10 mouse cellular contexts compared by ENCODE assay signal in genomic region chr16:22545799-22546198, GRCm38 (mm10).
DNase-seq lines count a peak whose midpoint lies in the region; ATAC-seq and TF ChIP-seq lines count a peak whose summit lies in the region.
"Had no signal": no experiment of that assay in that cellular context is flagged by ENCODE, and none has a peak within 500 bp of the region (broad histone marks: within the 10 kb centered on the region; RNA-seq: fewer than 3 reads in every experiment).

No protein-coding gene starts in this region.

- H3K27me3 ChIP-seq in limb, embryonic 12.5 days, result no peaks in the 10 kb centered on the region
- H3K27me3 ChIP-seq in limb, embryonic 10.5 days (ENCODE audit: low read depth, poor library complexity, severe bottlenecking), result no peaks in the 10 kb centered on the region
- no peaks in the 10 kb centered on the region for H3K27me3 ChIP-seq in midbrain, embryonic 14.5 days (ENCODE audit: control insufficient read depth, insufficient read depth, low read length)

- no peak overlapping the region for H3K4me2 ChIP-seq in limb, embryonic 12.5 days
- no peak overlapping the region for H3K4me2 ChIP-seq in midbrain, embryonic 14.5 days (ENCODE audit: low read length)

- no peaks in the 10 kb centered on the region for H3K36me3 ChIP-seq in limb, embryonic 12.5 days
- no peaks in the 10 kb centered on the region for H3K36me3 ChIP-seq in limb, embryonic 10.5 days
- H3K36me3 ChIP-seq in midbrain, embryonic 14.5 days (ENCODE audit: control insufficient read depth, insufficient read depth, low read length), result no peaks in the 10 kb centered on the region

- no peak for TF ChIP-seq CTCF in bone marrow, adult 2 months (IDR thresholded peaks at IDR 0.05; ENCODE audit: control insufficient read depth, insufficient read depth, low read length)

- H3K4me1 ChIP-seq in limb, embryonic 12.5 days (replicated peaks), result peaks cover 16% of the 10 kb centered on the region
- H3K4me1 ChIP-seq in limb, embryonic 10.5 days, result peaks cover 20% of the 10 kb centered on the region
- peaks cover 4% of the 10 kb centered on the region for H3K4me1 ChIP-seq in bone marrow, adult 2 months (ENCODE audit: control insufficient read depth, insufficient read depth, low read length)
- peaks cover 16% of the 10 kb centered on the region for H3K4me1 ChIP-seq in midbrain, embryonic 14.5 days (ENCODE audit: control insufficient read depth, insufficient read depth, low read length)

- H3K9me3 ChIP-seq in limb, embryonic 12.5 days, result no peaks in the 10 kb centered on the region
- H3K9me3 ChIP-seq in limb, embryonic 10.5 days (replicated peaks), result no peaks in the 10 kb centered on the region
- no peaks in the 10 kb centered on the region for H3K9me3 ChIP-seq in midbrain, embryonic 14.5 days (ENCODE audit: control insufficient read depth, low read length)

- H3K9ac ChIP-seq in limb, embryonic 12.5 days (replicated peaks), result no peak overlapping the region
- no peak overlapping the region; the same call in 1 of the 2 replicates for H3K9ac ChIP-seq in midbrain, embryonic 14.5 days (replicated peaks; ENCODE audit: low read length)

- no peak for TF ChIP-seq POLR2A in bone marrow, adult 2 months (IDR thresholded peaks at IDR 0.05; ENCODE audit: borderline replicate concordance, control insufficient read depth, low read depth, low read length)

- no peak for ATAC-seq in limb, embryonic 12.5 days (ENCODE audit: insufficient number of reproducible peaks, insufficient read depth, low FRiP score, low TSS enrichment, low read depth)
- no peak for ATAC-seq in midbrain, embryonic 14.5 days (ENCODE audit: low FRiP score, low TSS enrichment)
- ATAC-seq in CD4-positive, CD25-positive, alpha-beta regulatory T cell, adult 4 months, result no peak

- intact Hi-C loops in gastrocnemius, postnatal 36 days (cut with DNase I), result loop anchor here (5.0 kb wide), 1 partner anchor 103 kb away; no protein-coding TSS in a partner anchor

- DNase-seq in gastrocnemius, postnatal 25 days, result peak; percentile 21
- DNase-seq in gastrocnemius, postnatal 36 days, result no peak
- DNase-seq in limb, embryonic 10.5 days (ENCODE audit: low spot score), result no peak
- DNase-seq in midbrain, embryonic 14.5 days, result no peak
- DNase-seq in cerebellum, adult 11-12 months, result no peak
- DNase-seq: lung, postnatal 4 days; thymus, adult 18-20 months had no signal

- no peak overlapping the region for H3K4me3 ChIP-seq in limb, embryonic 12.5 days (replicated peaks)
- H3K4me3 ChIP-seq in limb, embryonic 10.5 days, result no peak overlapping the region
- H3K4me3 ChIP-seq in bone marrow, adult 2 months (replicated peaks; ENCODE audit: control insufficient read depth, low read depth, low read length), result no peak overlapping the region
- H3K4me3 ChIP-seq in midbrain, embryonic 14.5 days (replicated peaks; ENCODE audit: low read depth, low read length), result no peak overlapping the region

- H3K27ac ChIP-seq in limb, embryonic 12.5 days, result peak overlapping the region; percentile 12; the same call in 1 of the 2 replicates
- no peak overlapping the region for H3K27ac ChIP-seq in limb, embryonic 10.5 days
- peak overlapping the region; percentile 76; the same call in 1 of the 2 replicates for H3K27ac ChIP-seq in bone marrow, adult 2 months (ENCODE audit: control insufficient read depth, insufficient read depth, low read depth, low read length, poor library complexity)
- peak overlapping the region; percentile 54; the same call in 1 of the 2 replicates for H3K27ac ChIP-seq in midbrain, embryonic 14.5 days (replicated peaks; ENCODE audit: low read depth, low read length)

- WGBS in limb, embryonic 12.5 days, result 65% methylated on average over 8 of the region's 8 CpGs
- WGBS in limb, embryonic 10.5 days, result 84% methylated on average over 8 of the region's 8 CpGs
- 9% methylated on average over 8 of the region's 8 CpGs for WGBS in bone marrow, adult 2 months
- 86% methylated on average over 8 of the region's 8 CpGs for WGBS in midbrain, embryonic 14.5 days
